Mouse (Mus musculus) neural tube, embryonic 10.5 days (tissue): ENCODE data around the gene Ptgr2.
"Not testable (repeated sequence)": the region's sequence is repeated elsewhere in the genome, so short reads cannot be mapped to it uniquely, and the experiment has no call there.

Experiments used
- DNase-seq: peaks from one replicate; pipeline ENCODE4 v3.0.0-alpha.2; 2017; ENCODE audit warnings: low spot score; ENCODE audit errors: extremely low spot score

Ptgr2 gene

DNA sequence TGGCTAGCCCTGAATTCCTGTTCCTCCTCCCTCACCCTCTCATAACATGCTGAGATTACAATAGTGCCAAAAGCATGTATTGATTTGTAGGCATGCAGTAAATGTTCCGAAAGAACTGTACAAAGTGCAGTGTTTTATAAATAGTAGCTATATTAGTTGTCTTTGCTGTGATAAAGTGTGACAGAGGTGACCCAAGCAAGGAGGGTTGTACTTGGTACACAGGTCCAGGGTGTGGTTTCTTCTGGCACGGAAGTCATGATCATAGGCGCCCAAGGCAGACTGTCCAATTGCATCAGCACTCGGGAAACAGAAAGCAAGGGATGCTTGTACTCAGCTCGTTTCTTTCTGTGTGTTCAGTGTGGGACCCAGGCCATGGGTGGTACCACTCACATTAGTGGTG lies 19.1 kb downstream of the Ptgr2 start:
- DNase-seq: no peak

GRCm38 (mm10) chr12:84304554-84304953 lies 19.5 kb downstream of the Ptgr2 start:
- DNase-seq: no peak

DNA sequence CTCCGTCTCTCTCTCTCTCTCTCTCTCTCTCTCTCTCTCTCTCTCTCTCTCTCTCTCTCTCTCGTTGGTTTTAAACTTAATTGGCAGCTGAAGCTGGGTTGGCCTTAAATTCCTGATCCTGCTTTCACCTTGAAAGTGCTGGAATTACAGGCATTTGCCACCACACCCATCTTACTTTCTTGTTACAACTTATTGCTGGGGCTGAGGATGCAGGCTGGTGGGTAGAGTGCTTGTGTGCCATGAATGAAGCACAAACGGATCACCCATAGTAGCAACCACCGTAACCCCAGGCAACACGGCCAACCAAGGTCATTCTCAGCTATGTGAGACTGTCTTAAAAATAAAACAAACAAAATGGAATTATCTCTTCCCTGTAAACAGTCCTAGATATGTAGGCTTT lies 26.3 kb downstream of the Ptgr2 start:
- no peak for DNase-seq

GRCm38 (mm10) chr12:84316006-84316405 lies 31.0 kb downstream of the Ptgr2 start:
- DNase-seq: no peak

DNA sequence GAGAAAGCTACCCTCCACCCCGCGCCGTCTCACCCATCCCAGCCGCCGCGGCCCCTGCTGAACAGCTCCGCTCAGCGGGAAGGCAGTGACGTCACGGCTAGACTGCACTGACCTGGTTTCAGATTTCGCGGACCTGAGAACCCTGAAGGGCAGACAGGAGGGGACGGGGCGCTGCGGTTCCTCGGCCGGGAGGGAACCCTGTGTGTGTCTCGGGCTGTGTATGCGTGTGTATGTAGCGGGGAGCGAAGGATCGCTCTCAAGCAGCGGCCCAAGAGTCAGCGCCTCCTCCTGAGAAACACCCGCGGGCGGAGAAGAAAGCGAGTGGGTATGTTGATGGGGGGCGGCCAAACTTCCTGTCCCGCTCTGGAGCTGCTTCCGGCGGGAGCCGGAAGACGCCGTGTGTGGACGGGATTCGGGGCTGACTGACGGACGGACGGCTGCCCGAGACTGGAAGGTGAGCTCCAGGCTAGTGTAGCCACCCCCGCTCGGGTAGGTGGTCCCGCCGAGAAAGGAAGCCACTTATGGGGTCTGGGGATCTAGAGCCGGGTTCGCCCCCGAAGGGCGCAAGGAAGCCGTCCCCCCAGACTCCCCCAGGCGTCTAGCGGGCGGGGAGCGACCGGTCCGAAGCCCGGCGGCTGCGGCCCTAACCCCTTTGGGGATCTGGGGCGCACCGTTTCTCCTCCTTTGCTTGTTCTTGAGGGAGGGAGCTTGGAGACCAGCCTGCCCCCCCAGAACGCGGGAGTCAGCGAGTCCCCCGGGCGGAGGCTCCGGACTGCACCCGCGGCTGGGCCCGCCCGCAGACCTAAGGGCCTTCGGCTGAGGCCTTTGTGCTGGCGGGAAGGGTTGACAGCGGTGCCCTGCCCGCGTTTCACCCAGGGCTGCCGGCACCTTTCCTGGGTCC lies 31.9 kb downstream of the Ptgr2 start, which contains the start of gene Zfp410:
Zfp410 (plus strand) TSS at position 132 of the 901 bp plus-strand sequence.
- DNase-seq: peak; percentile 92

DNA sequence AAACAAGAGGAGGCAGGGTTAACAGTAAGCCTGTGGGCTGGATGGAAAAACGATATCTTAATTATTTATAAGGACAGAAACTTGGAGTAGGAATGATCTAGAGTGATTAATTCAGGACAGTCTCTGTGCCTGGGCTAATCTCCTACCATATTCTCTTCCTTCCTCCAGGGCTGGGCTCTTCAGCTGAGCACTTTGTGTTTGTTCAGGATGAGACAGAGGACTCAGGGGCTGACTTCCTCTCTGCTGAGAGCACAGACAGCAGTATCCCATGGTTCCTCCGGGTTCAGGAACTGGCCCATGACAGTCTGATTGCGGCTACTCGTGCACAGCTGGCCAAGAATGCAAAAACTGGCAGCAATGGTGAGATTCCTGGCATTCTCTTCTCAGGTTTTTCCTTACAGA lies 42.1 kb downstream of the Ptgr2 start:
- no peak for DNase-seq

- DNase-seq: no peak
Observed at GRCm38 (mm10) chr12:84336963-84337625, 52.1 kb downstream of the Ptgr2 start.

- DNase-seq: no peak
Observed at GRCm38 (mm10) chr12:84347192-84347591, 62.2 kb downstream of the Ptgr2 start.

DNA sequence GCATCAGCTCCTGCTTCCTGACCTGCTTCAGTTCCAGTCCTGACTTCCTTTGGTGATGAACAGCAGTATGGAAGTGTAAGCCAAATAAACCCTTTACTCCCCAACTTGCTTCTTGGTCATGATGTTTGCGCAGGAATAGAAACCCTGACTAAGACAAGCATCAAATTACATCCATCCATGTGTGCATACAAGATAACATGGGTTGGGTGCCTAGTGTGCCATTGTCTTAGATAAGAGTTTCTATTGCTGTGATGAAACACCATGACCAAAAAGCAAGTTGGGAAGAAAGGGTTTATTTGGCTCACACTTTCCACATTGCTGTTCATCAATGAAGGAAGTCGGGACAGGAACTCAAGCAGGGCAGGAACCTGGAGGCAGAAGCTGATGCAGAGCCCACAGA lies 73.7 kb downstream of the Ptgr2 start:
- DNase-seq: not testable (repeated sequence)

DNA sequence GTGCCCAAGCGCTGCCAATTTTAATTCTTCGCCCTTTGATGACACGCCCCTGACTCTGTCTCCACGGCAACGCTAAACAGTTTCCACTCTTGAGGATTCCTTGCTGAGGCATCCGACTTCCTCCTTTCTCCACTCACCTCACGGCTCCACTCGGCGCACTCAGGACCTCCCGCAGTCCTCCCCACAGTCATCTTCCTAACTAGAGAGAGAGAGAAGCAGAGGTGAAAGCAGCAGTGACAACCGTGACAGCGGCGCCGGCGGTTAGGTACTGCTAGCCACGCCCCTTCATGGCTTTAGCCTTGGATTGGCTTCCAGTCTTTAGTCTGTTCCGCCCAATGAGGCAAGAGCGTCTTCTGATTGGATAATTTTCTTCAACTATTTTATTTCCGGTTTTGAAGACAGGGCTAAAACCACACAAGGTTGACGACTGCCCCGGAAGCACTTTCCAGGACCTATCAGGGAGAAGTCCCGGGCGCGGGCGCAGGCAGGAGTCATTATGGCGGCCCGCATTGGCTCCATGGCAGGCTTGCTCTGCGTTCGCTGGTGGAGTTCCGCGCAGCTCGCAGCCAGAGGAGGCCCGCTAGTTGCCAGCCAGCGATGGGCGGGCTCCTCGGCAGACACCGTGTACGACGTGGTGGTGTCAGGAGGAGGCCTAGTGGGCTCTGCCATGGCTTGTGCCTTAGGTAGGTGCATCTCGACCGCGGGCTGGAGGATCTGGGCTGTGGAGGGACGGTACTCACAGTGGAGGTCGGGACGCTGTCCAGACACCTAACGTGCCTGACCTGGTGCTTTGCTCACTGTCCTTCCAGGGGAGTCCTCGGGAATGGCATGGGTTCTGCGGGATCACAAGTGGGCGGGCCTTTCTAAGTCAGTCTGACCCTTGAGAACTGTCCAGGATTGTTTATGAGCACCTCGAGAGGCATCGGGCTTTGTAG lies 76.8 kb downstream of the Ptgr2 start, which contains the start of the genes Coq6 and Fam161b:
Coq6 (plus strand) TSS at position 103 of the 935 bp plus-strand sequence.
Fam161b (minus strand) TSS at position 279 of the 935 bp plus-strand sequence.
- peak; percentile 90 for DNase-seq

DNA sequence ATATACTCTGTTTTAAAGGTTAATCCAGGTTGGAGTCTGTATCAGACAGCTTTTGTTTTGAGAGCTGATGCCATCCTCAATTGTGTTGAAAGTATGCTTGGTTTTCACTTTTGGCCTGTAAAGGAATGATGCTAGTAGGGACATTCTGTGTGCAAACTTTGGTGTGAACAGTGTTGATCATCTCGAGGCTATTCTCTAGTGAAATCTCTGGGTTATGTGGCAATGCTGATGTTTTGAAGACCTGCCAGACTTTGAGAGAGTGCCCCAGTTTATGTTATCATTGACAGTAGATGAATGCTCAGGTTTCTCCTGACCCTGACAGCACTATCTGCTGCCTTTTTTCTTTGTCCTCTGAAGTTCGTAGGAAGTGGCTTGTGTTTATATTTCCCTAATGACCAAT lies 77.8 kb downstream of the Ptgr2 start:
- DNase-seq: no peak

GRCm38 (mm10) chr12:84364291-84364690 lies 79.3 kb downstream of the Ptgr2 start:
- DNase-seq: no peak

- DNase-seq: no peak
Observed at GRCm38 (mm10) chr12:84365137-84365536, 80.1 kb downstream of the Ptgr2 start.
